Comparison of ENCODE assay signal across 10 mouse cellular contexts in genomic region chr1:71507251-71507650, GRCm38 (mm10). TPM values are rescaled to one million over a fixed set of nuclear protein-coding genes. Genes with fewer than 3 reads are reported as not detected.
DNase-seq lines count a peak whose midpoint lies in the region; ATAC-seq lines count a peak whose summit lies in the region.
"Had no signal": no experiment of that assay in that cellular context is flagged by ENCODE, and none has a peak within 500 bp of the region (broad histone marks: within the 10 kb centered on the region; RNA-seq: fewer than 3 reads in every experiment).

No protein-coding gene starts in this region.

- H3K4me3 ChIP-seq in embryonic facial prominence, embryonic 10.5 days = no peak overlapping the region
- H3K4me3 ChIP-seq in hindbrain, embryonic 14.5 days (replicated peaks; ENCODE audit: low read length) = no peak overlapping the region

- DNase-seq in kidney, adult 9 months = peak; percentile 4
- no peak for DNase-seq in kidney, postnatal 10 days
- DNase-seq in embryonic facial prominence, embryonic 10.5 days (ENCODE audit: low spot score) = peak; percentile 81
- DNase-seq in hindbrain, embryonic 14.5 days (ENCODE audit: low spot score) = peak; percentile 54
- peak; percentile 49 for DNase-seq in neural tube, embryonic 10.5 days (ENCODE audit: extremely low spot score, low spot score)
- DNase-seq in thymus, postnatal 0 days (ENCODE audit: low spot score) = no peak
- no peak for DNase-seq in adipocyte (ENCODE audit: low spot score)
- no peak for DNase-seq in frontal cortex, adult 2 months (ENCODE audit: extremely low spot score in 1 of 2, low spot score in 1 of 2)
- DNase-seq: lung, adult 18-20 months had no signal

- H3K4me1 ChIP-seq in embryonic facial prominence, embryonic 10.5 days = peaks cover 6% of the 10 kb centered on the region
- peaks cover 13% of the 10 kb centered on the region; the same call in 1 of the 2 replicates for H3K4me1 ChIP-seq in hindbrain, embryonic 14.5 days (replicated peaks; ENCODE audit: control insufficient read depth, insufficient read depth, low read length)

- peak; percentile 82 for ATAC-seq in hindbrain, embryonic 14.5 days (ENCODE audit: low FRiP score)
- ATAC-seq: activated CD4-positive, CD25-positive, alpha-beta regulatory T cell, adult 4 months had no signal

- H3K27ac ChIP-seq in embryonic facial prominence, embryonic 10.5 days (replicated peaks) = peak overlapping the region; percentile 55; the same call in 1 of the 2 replicates
- H3K27ac ChIP-seq in hindbrain, embryonic 14.5 days = peak overlapping the region; percentile 64

- no peak overlapping the region for H3K9ac ChIP-seq in hindbrain, embryonic 14.5 days

- peak overlapping the region; percentile 33 for H3K4me2 ChIP-seq in hindbrain, embryonic 14.5 days (replicated peaks)

- peaks cover 5% of the 10 kb centered on the region; the same call in 1 of the 2 replicates for H3K27me3 ChIP-seq in embryonic facial prominence, embryonic 10.5 days (replicated peaks; ENCODE audit: low read depth, poor library complexity, severe bottlenecking)
- H3K27me3 ChIP-seq in hindbrain, embryonic 14.5 days (ENCODE audit: control insufficient read depth, insufficient read depth, low read length) = no peaks in the 10 kb centered on the region

- H3K36me3 ChIP-seq in embryonic facial prominence, embryonic 10.5 days (replicated peaks) = no peaks in the 10 kb centered on the region
- H3K36me3 ChIP-seq in hindbrain, embryonic 14.5 days (replicated peaks; ENCODE audit: control insufficient read depth, insufficient read depth) = no peaks in the 10 kb centered on the region

- 6% methylated on average over 9 of the region's 9 CpGs for whole genome bisulfite sequencing in embryonic facial prominence, embryonic 10.5 days
- whole genome bisulfite sequencing in hindbrain, embryonic 14.5 days = 5% methylated on average over 9 of the region's 9 CpGs

- no peaks in the 10 kb centered on the region for H3K9me3 ChIP-seq in embryonic facial prominence, embryonic 10.5 days
- H3K9me3 ChIP-seq in hindbrain, embryonic 14.5 days (ENCODE audit: control insufficient read depth, low read length) = no peaks in the 10 kb centered on the region

RNA-seq across cellular contexts. Expression of gene Atic, which starts 49.7 kb away (rescaled TPM):
- polyA plus RNA-seq in embryonic facial prominence, embryonic 10.5 days (2016; fragmentation: Nextera tagmentation; extraction: Ambion mirVana) = 77.2 and 78.4 TPM in 2 replicates
- 33.1 and 37.9 TPM in 2 replicates for polyA plus RNA-seq in hindbrain, embryonic 14.5 days (2014; fragmentation: Nextera tagmentation; extraction: Ambion mirVana)
- polyA plus RNA-seq in thymus, postnatal 0 days (2015; fragmentation: Nextera tagmentation; extraction: Ambion mirVana) = 80.8 and 92.4 TPM in 2 replicates
- polyA plus RNA-seq in frontal cortex, adult 2 months (2012; rRNA removed) = 24.9 and 26.3 TPM in 2 replicates

Comparison
In these comparisons a context has a peak if more than half of its experiments do, and no peak if none do; other contexts are left out.
1. DNase-seq: peak in kidney, adult 9 months (single experiment), embryonic facial prominence, embryonic 10.5 days (single experiment), hindbrain, embryonic 14.5 days (single experiment) and neural tube, embryonic 10.5 days (single experiment); none in kidney, postnatal 10 days (single experiment), thymus, postnatal 0 days (single experiment), adipocyte (single experiment) and frontal cortex, adult 2 months (0 of 2).